Mouse (Mus musculus): ENCODE measurements at regions not wholly inside any gene's neighbourhood (a gene's known extent, or its start where the extent isn't known, plus 50 kb on each side); places are given as distances from the start of the nearest gene placed in this dataset.

- no peak for DNase-seq
Measured at GRCm38 (mm10) chr8:64335495-64335894, 129.4 kb upstream of the Tll1 start.

GRCm38 (mm10) chr8:64323985-64324384 lies 117.9 kb upstream of the Tll1 start:
- DNase-seq, result peak; percentile 41

GRCm38 (mm10) chr8:64320343-64320742 lies 114.3 kb upstream of the Tll1 start:
- no peak for DNase-seq

GRCm38 (mm10) chr8:64319220-64319820 lies 113.2 kb upstream of the Tll1 start:
- DNase-seq, result no peak

GRCm38 (mm10) chr8:64318524-64319219 lies 112.6 kb upstream of the Tll1 start:
- DNase-seq, result peak; percentile 83

- no peak for DNase-seq
Measured at GRCm38 (mm10) chr8:64317815-64318214, 111.7 kb upstream of the Tll1 start.

- DNase-seq, result no peak
Measured at GRCm38 (mm10) chr8:64307995-64308394, 101.9 kb upstream of the Tll1 start.

GRCm38 (mm10) chr8:64282806-64283205 lies 76.7 kb upstream of the Tll1 start:
- DNase-seq, result peak; percentile 44

GRCm38 (mm10) chr8:64281598-64281997 lies 75.5 kb upstream of the Tll1 start:
- peak; percentile 11 for DNase-seq

GRCm38 (mm10) chr8:64280391-64280790 lies 74.3 kb upstream of the Tll1 start:
- no peak for DNase-seq

- DNase-seq, result no peak
Measured at GRCm38 (mm10) chr8:64276058-64276457, 70.0 kb upstream of the Tll1 start.

DNA sequence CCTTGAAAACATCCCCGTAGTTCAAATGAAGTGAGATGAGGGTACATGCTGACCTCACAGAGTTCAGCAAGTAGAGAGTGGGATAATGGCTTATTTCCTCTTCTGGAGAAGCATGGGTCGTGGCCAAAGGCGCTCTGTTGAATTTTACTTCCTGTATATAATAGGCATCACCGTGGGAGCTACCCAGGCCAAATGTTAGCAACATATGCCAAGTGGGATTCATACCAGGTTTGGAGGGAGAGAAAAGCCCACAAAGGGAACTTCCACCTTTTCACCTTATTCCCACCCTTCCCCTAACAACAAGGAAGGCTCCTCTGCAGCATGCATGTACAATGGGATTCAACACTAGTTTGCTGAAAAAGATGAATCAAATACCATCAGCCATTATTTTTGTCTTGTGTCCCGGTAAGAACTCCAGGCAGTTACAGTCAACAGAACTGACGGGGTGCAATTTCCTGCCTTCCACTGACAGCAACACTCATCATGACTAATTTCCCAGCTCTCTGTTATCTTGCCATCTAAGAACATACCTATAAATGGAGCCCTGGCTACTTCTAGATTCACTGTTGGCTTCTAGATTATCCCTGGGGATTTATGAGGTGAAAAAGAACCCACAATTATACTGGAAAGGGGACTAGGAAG lies 59.4 kb upstream of the Tll1 start:
- DNase-seq, result no peak

Measured in retina, postnatal 1 day (tissue).